Mouse (Mus musculus) erythroblast, embryonic 14.5 days (primary cell): Measurements from ENCODE around the gene Myo18a. TPM values are rescaled to one million over a fixed set of nuclear protein-coding genes. Genes with fewer than 3 reads are reported as not detected.

Source experiments
- H3K27me3 ChIP-seq: 2 replicates; pipeline ENCODE4 v1.6.1; 2012; ENCODE audit warnings: inconsistent platforms; ENCODE audit not compliant: control insufficient read depth
- H3K36me3 ChIP-seq: 2 replicates; pipeline ENCODE4 v1.6.1; 2012; ENCODE audit warnings: mild to moderate bottlenecking, inconsistent platforms; ENCODE audit not compliant: control insufficient read depth
- H3K4me1 ChIP-seq: 2 replicates; pipeline ENCODE4 v1.6.1; 2012; ENCODE audit warnings: inconsistent platforms; ENCODE audit not compliant: control insufficient read depth
- H3K4me3 ChIP-seq: replicated peaks from 2 replicates; pipeline ENCODE3; 2012; ENCODE audit warnings: moderate library complexity, mild to moderate bottlenecking, inconsistent platforms
- H3K9me3 ChIP-seq: 2 replicates; pipeline ENCODE4 v1.6.1; 2012; ENCODE audit warnings: low read length, inconsistent platforms, mixed read lengths; ENCODE audit not compliant: control insufficient read depth
- GATA1 ChIP-seq: IDR thresholded peaks from 2 replicates; pipeline ENCODE4 v1.6.1; 2012; ENCODE audit warnings: low read length, inconsistent platforms, mixed read lengths
- TAL1 ChIP-seq: IDR thresholded peaks from 3 replicates; pipeline ENCODE4 v1.6.1; 2012; ENCODE audit warnings: low read length, inconsistent platforms, mixed read lengths
- polyA plus RNA-seq: library from polyadenylated mRNA; stranded (reverse); fragments of >175 nt; gene quantifications from 2 replicates; pipeline ENCODE4 v1.2.3, GENCODE M21; 2012

The Myo18a gene
- polyA plus RNA-seq, 1 experiment: 5.1 TPM

DNA sequence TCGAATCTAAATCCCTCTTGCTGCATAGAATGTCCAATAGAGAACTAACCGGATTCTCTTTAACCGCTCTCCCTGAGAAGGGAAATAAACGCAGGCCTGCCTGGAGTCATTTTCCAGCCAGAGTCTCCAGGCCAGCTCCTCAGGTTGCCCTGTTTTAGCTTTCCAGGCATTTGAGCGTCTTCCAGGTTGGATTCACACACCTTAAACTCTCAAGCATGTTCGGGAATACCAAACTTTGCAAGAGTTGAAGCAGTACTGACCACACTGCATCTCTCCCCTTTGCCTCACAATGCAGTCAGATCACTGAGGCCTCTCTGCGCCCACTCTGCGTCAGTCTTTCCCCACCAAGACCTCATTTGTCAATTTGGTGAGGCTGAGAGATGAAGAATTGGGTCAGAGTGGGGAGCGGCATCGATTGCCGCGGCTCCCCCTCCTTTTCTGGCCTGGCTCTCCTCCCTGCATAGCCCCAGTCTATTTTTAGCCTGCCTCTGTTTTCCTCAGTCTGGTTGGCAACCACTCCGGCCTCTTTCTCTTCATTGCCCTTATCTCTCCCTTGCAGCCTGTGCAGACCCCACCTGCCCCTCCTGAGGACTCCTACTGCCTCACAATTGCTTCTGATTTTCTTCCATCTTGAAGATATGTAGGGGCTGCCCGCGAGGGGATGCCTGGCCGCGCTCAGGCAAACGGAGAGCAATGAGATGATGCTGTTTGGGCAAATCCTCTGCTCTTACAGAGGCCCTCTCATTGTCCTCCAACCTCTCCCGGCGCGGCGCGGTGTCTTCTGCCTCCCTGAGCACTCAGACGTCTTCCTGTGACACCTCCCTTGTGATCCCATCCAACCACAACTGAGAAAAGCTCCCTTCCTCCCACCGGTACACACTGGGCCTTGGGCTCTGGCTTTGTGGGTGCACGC, 113.1 kb downstream of the Myo18a start:
- peaks cover 12% of the 10 kb centered on the region for H3K4me1 ChIP-seq
- peaks cover 28% of the 10 kb centered on the region for H3K27me3 ChIP-seq
- TF ChIP-seq GATA1 (no peak), TAL1 (no peak)
- no peaks in the 10 kb centered on the region for H3K9me3 ChIP-seq
- no peaks in the 10 kb centered on the region for H3K36me3 ChIP-seq
- H3K4me3 ChIP-seq: no peak overlapping the region

DNA sequence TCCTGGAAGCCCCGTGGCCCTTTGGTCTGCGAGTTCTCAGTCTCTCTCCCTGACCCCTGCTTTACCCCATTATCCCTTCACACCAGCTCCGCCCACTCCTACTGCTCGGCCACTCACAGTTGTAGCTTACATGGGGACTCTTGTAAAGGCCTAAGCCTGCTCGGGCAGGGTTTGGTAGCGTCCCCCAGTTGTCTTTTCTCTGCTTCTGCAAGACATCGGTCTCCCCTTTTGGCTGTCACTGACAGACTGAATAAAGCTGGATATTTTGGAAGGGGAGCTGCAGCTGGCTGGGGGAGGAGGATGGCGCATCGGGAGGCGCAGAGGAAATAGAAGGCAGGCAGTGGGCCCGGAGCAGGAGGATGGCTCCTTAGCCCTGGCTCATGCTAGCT, 113.7 kb downstream of the Myo18a start:
- H3K4me3 ChIP-seq: no peak overlapping the region
- peaks cover 12% of the 10 kb centered on the region for H3K4me1 ChIP-seq
- no peaks in the 10 kb centered on the region for H3K36me3 ChIP-seq
- H3K27me3 ChIP-seq: peaks cover 25% of the 10 kb centered on the region
- TF ChIP-seq GATA1 (no peak), TAL1 (no peak)
- H3K9me3 ChIP-seq: no peaks in the 10 kb centered on the region

- H3K36me3 ChIP-seq: no peaks in the 10 kb centered on the region; the same call in 1 of the 2 replicates
Observed at GRCm38 (mm10) chr11:77884524-77885245, 121.6 kb downstream of the Myo18a start.

DNA sequence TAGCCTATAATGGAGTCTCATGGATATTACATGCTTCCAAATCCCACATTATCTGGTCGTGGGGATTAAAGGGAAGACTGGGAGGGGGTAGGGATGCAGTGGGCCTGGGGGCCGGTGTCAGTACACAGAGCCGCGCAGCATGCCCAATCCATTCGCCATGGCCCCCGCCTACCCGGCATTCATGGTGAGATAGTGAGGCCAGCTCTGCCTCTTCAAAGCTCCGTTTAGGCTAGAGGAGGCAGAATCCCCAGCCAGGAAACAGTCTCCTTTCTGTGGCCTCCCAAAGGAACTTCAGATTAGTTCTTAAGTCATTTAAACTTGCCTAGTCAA, 122.2 kb downstream of the Myo18a start:
- Histone ChIP-seq H3K36me3 (no peaks in the 10 kb centered on the region; the same call in 1 of the 2 replicates), H3K27me3 (peaks cover 10% of the 10 kb centered on the region), H3K9me3 (no peaks in the 10 kb centered on the region), H3K4me1 (no peaks in the 10 kb centered on the region; the same call in 1 of the 2 replicates), H3K4me3 (no peak overlapping the region)
- TF ChIP-seq GATA1 (no peak), TAL1 (no peak)

More at GRCm38 (mm10) chr11:77884524-77885245, 121.6 kb downstream of the Myo18a start:
- TF ChIP-seq TAL1: no peak
- Histone ChIP-seq H3K27me3 (peaks cover 10% of the 10 kb centered on the region), H3K9me3 (no peaks in the 10 kb centered on the region), H3K4me3 (no peak overlapping the region), H3K4me1 (no peaks in the 10 kb centered on the region; the same call in 1 of the 2 replicates)

DNA sequence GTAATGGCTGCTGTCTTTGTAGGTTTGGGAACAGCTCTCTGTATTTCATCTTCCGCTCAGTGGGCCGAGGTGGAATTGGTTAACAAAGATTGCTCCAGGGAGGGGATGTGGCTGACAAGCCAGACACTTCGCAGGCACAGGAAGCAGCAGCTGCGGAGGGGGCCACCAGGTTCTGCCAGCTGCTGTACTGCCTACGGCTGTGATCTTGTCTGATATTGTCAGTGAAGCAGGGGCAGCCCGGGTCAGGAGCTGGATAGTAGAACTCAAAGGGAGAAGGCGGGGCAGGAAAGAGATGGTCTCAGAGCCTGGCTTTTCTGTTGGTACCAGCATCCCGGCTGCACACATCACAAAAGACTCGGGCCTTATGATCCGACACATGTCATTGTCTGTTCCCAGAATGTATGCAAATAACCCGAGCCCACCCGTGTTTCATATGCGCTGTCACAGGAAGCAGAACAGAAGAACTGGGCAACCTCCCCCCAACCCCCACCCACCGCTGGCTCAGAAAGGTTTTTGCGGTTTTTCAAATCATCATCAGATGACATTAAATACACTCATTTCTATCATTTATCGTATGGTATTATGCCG, 124.4 kb downstream of the Myo18a start:
- no peak for TF ChIP-seq GATA1
- no peak for TF ChIP-seq TAL1
- Histone ChIP-seq H3K36me3 (no peaks in the 10 kb centered on the region; the same call in 1 of the 2 replicates), H3K4me1 (no peaks in the 10 kb centered on the region; the same call in 1 of the 2 replicates), H3K9me3 (no peaks in the 10 kb centered on the region), H3K27me3 (peaks cover 10% of the 10 kb centered on the region), H3K4me3 (no peak overlapping the region)

DNA sequence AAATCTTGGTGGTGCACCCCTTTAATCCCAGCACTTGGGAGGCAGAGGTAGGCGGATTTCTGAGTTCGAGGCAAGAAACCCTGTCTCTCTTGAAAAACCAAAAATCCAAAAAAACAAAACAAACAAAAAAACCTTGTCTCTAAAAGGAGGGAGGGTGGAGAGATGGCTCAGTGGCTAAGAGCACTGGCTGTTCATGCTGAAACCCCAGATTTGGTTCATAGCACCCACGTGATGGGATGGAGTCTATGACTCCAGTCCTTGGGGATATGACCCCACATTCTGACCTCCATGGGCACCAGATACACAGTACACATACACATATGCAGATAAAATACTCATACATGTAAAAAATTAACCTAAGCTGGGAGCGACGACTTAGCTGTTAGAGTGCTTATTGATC, 125.8 kb downstream of the Myo18a start:
- H3K36me3 ChIP-seq: no peaks in the 10 kb centered on the region; the same call in 1 of the 2 replicates
- no peaks in the 10 kb centered on the region for H3K9me3 ChIP-seq
- peaks cover 15% of the 10 kb centered on the region for H3K27me3 ChIP-seq
- no peak overlapping the region for H3K4me3 ChIP-seq
- no peaks in the 10 kb centered on the region; the same call in 1 of the 2 replicates for H3K4me1 ChIP-seq
- no peak for TF ChIP-seq TAL1

DNA sequence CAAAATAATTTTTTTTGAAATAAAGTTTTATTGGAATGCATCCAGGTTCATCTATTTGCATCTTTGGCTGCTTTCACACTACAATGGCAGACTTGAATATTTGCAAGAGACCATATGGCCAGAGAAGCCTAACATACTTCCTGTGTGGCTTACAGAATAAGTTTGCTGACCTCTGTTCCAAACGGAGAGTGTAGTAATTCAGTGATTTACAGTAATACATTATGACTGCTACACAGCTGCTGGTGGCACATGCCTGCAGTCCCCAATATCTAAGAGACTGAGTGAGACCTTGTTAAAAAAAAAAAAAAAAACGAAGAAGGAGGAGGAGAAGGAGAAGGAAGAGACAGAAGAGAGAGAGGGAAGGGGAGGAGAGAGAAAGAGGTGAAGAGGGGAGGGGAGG, 126.4 kb downstream of the Myo18a start:
- Histone ChIP-seq H3K9me3 (no peaks in the 10 kb centered on the region), H3K4me1 (no peaks in the 10 kb centered on the region; the same call in 1 of the 2 replicates), H3K27me3 (peaks cover 21% of the 10 kb centered on the region), H3K36me3 (no peaks in the 10 kb centered on the region; the same call in 1 of the 2 replicates), H3K4me3 (no peak overlapping the region)
- no peak for TF ChIP-seq GATA1
- no peak for TF ChIP-seq TAL1

GRCm38 (mm10) chr11:77890648-77891258, 127.7 kb downstream of the Myo18a start:
- peaks cover 30% of the 10 kb centered on the region for H3K27me3 ChIP-seq
- H3K4me1 ChIP-seq: no peaks in the 10 kb centered on the region
- H3K9me3 ChIP-seq: no peaks in the 10 kb centered on the region
- no peak for TF ChIP-seq TAL1
- TF ChIP-seq GATA1: no peak
- H3K36me3 ChIP-seq: no peaks in the 10 kb centered on the region; the same call in 1 of the 2 replicates
- no peak overlapping the region for H3K4me3 ChIP-seq
